Mouse (Mus musculus) spleen, adult 2 months (tissue): Measurements from ENCODE around the gene Mmp9. TPM values are rescaled to one million over a fixed set of nuclear protein-coding genes. Genes with fewer than 3 reads are reported as not detected.
A peak's percentile ranks its signal among the peaks of the same experiment; 100 is the strongest.

Source experiments
- DNase-seq, 2 experiments: peaks; one replicate each; pipeline versions ENCODE4 v3.0.0 to v3.0.0-alpha.2; 2012 to 2021; ENCODE audit warnings: low spot score in 2 of 2, low read depth in 1 of 2
- H3K27ac ChIP-seq: fragments of 200-500 bp; 2 replicates; pipeline ENCODE4 v1.5.1; 2012; ENCODE audit warnings: low read length, inconsistent platforms; ENCODE audit not compliant: insufficient read depth
- H3K27me3 ChIP-seq: fragments of 200-500 bp; 2 replicates; pipeline ENCODE4 v1.6.1; 2012; ENCODE audit warnings: mild to moderate bottlenecking, moderate library complexity, low read length, inconsistent platforms; ENCODE audit not compliant: control insufficient read depth, insufficient read depth
- H3K36me3 ChIP-seq: fragments of 200-500 bp; 2 replicates; pipeline ENCODE4 v1.6.1; 2012; ENCODE audit warnings: mild to moderate bottlenecking, low read length, inconsistent platforms; ENCODE audit not compliant: control insufficient read depth, insufficient read depth
- H3K4me1 ChIP-seq: fragments of 200-500 bp; 2 replicates; pipeline ENCODE4 v1.6.1; 2011; ENCODE audit warnings: inconsistent platforms; ENCODE audit not compliant: control insufficient read depth, insufficient read depth, insufficient read length
- H3K4me3 ChIP-seq: fragments of 200-500 bp; 2 replicates; pipeline ENCODE4 v1.5.1; 2011; ENCODE audit warnings: mild to moderate bottlenecking, inconsistent platforms; ENCODE audit not compliant: insufficient read depth, insufficient read length; ENCODE audit errors: extremely low read depth
- CTCF ChIP-seq: fragments of 200-500 bp; IDR thresholded peaks from 2 replicates; pipeline ENCODE4 v1.5.1; 2011; ENCODE audit warnings: mild to moderate bottlenecking, inconsistent platforms; ENCODE audit not compliant: insufficient read depth, insufficient read length, insufficient replicate concordance; ENCODE audit errors: extremely low read depth
- POLR2A ChIP-seq: fragments of 200-500 bp; IDR thresholded peaks from 2 replicates; pipeline ENCODE4 v1.6.1; 2011; ENCODE audit warnings: low read depth, low read length, inconsistent platforms
- WGBS: fragments of 180-500 bp; shearing (Covaris S2); methylation state at CpG from one replicate; pipeline ENCODE4 v1.1.7; 2018; 5-methylcytosine and 5-hydroxymethylcytosine counted together
- polyA plus RNA-seq: library from polyadenylated mRNA; depleted of rRNA; stranded (reverse); fragments of >200 nt; gene quantifications from 2 replicates; pipeline ENCODE4 v1.2.3, GENCODE M21; 2012

The Mmp9 gene
- polyA plus RNA-seq, 1 experiment = 16.0 TPM

GRCm38 (mm10) chr2:164895885-164896284, 44.7 kb upstream of the Mmp9 start:
- DNase-seq = no peak
- Histone ChIP-seq H3K4me3 (no peak overlapping the region), H3K27me3 (no peaks in the 10 kb centered on the region), H3K27ac (no peak overlapping the region), H3K4me1 (no peaks in the 10 kb centered on the region; the same call in 1 of the 2 replicates), H3K36me3 (peaks cover 76% of the 10 kb centered on the region)
- TF ChIP-seq CTCF = no peak
- TF ChIP-seq POLR2A = no peak
- 93% methylated on average over 6 of the region's 6 CpGs for WGBS

- 94% methylated on average over 7 of the region's 7 CpGs for WGBS
- Histone ChIP-seq H3K36me3 (peaks cover 73% of the 10 kb centered on the region), H3K4me1 (no peaks in the 10 kb centered on the region; the same call in 1 of the 2 replicates), H3K27me3 (no peaks in the 10 kb centered on the region), H3K4me3 (no peak overlapping the region), H3K27ac (no peak overlapping the region)
- peak in 1 of 2 experiments; percentile 40 for DNase-seq
- TF ChIP-seq POLR2A (no peak), CTCF (no peak)
Observed at GRCm38 (mm10) chr2:164898008-164898407, 42.6 kb upstream of the Mmp9 start.

- no peak overlapping the region for H3K4me3 ChIP-seq
- no peak for DNase-seq
- 87% methylated on average over 15 of the region's 15 CpGs for WGBS
- TF ChIP-seq POLR2A (no peak), CTCF (no peak)
- H3K36me3 ChIP-seq = peaks cover 64% of the 10 kb centered on the region
- no peak overlapping the region for H3K27ac ChIP-seq
- no peaks in the 10 kb centered on the region for H3K27me3 ChIP-seq
- H3K4me1 ChIP-seq = no peaks in the 10 kb centered on the region; the same call in 1 of the 2 replicates
Observed at GRCm38 (mm10) chr2:164899034-164899433, 41.5 kb upstream of the Mmp9 start.

GRCm38 (mm10) chr2:164899723-164900459, 40.7 kb upstream of the Mmp9 start:
- DNase-seq = no peak
- TF ChIP-seq POLR2A (no peak), CTCF (no peak)
- Histone ChIP-seq H3K4me1 (no peaks in the 10 kb centered on the region; the same call in 1 of the 2 replicates), H3K27ac (peak overlapping the region; percentile 44; the same call in 1 of the 2 replicates), H3K27me3 (no peaks in the 10 kb centered on the region), H3K4me3 (no peak overlapping the region), H3K36me3 (peaks cover 65% of the 10 kb centered on the region)
- 79% methylated on average over 16 of the region's 16 CpGs for WGBS

GRCm38 (mm10) chr2:164901380-164901779, 39.2 kb upstream of the Mmp9 start:
- Histone ChIP-seq H3K4me1 (no peaks in the 10 kb centered on the region; the same call in 1 of the 2 replicates), H3K36me3 (peaks cover 69% of the 10 kb centered on the region), H3K27me3 (no peaks in the 10 kb centered on the region), H3K27ac (no peak overlapping the region), H3K4me3 (no peak overlapping the region)
- no peak for DNase-seq
- TF ChIP-seq CTCF (no peak), POLR2A (no peak)
- 86% methylated on average over 13 of the region's 13 CpGs for WGBS

- Histone ChIP-seq H3K4me3 (no peak overlapping the region), H3K36me3 (peaks cover 70% of the 10 kb centered on the region), H3K4me1 (no peaks in the 10 kb centered on the region; the same call in 1 of the 2 replicates), H3K27me3 (no peaks in the 10 kb centered on the region), H3K27ac (no peak overlapping the region)
- no peak for DNase-seq
- 77% methylated on average over 1 of the region's 1 CpGs for WGBS
- TF ChIP-seq POLR2A (no peak), CTCF (no peak)
Observed at GRCm38 (mm10) chr2:164903496-164903895, 37.1 kb upstream of the Mmp9 start.

- no peak overlapping the region for H3K4me3 ChIP-seq
- 99% methylated on average over 4 of the region's 4 CpGs for WGBS
- H3K27ac ChIP-seq = no peak overlapping the region
- no peak for TF ChIP-seq CTCF
- no peak for TF ChIP-seq POLR2A
- H3K36me3 ChIP-seq = peaks cover 55% of the 10 kb centered on the region
- peaks cover 8% of the 10 kb centered on the region; the same call in 1 of the 2 replicates for H3K4me1 ChIP-seq
- no peak for DNase-seq
- H3K27me3 ChIP-seq = no peaks in the 10 kb centered on the region
Observed at GRCm38 (mm10) chr2:164906071-164906470, 34.5 kb upstream of the Mmp9 start.
